Mouse (Mus musculus) activated CD4-positive, CD25-positive, alpha-beta regulatory T cell, adult 4 months (primary cell): ENCODE measurements around the gene Rptor. TPM values are rescaled to one million over a fixed set of nuclear protein-coding genes. Genes with fewer than 3 reads are reported as not detected.

Experiments used
- ATAC-seq: one replicate; pipeline ENCODE4 v1.8.0; 2017
- polyA plus RNA-seq, 2 experiments: library from polyadenylated mRNA; unstranded; fragments of 100-300 nt; shearing (Covaris generic); gene quantifications; one replicate each; pipeline ENCODE4 v1.2.1; 2017

Gene Rptor
- polyA plus RNA-seq, 2 experiments from 2014 or later: 6.1 to 6.6 TPM

- no peak for ATAC-seq
Measured at GRCm38 (mm10) chr11:119741401-119741800, 138.7 kb downstream of the Rptor start.

DNA sequence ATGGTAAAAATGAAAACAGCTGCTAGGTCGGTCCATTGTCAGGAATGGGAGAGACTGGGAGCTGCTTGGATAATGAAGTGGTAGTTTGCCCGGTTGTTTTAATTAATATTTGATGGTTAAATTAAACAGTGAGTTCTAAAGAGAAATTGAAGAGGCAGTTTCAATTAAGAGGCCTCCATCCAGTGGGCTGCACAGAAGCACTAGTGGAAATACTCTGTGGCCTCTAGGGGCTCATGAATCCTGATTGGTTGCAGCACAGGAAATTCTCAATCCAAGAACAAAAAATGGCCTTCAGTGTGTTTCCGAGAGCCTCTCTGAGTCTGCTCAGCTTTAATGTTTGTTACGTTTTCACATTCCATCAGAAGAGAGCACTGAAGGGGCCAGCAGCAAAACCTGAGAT lies 141.7 kb downstream of the Rptor start:
- ATAC-seq: no peak

GRCm38 (mm10) chr11:119745333-119745732 lies 142.6 kb downstream of the Rptor start:
- no peak for ATAC-seq

DNA sequence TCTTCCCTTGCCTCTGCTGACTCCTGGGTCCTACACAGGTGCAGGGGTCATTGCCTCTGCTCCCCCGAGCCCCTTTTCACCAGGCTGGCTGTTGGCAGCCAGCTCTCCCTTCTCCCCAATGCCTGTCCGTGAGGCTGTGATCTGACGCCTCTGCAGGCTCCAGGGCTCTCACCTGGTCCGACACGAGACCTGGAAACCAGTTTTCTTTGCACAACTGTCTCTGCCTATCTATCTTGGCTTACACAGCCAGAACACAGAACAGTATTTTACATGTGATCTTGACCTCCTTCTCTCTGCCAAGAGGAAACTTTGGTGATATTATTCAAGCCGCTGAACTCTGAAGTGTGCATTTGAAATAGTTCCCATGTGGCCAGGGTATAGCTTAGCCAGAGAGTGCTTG lies 151.8 kb downstream of the Rptor start:
- no peak for ATAC-seq

GRCm38 (mm10) chr11:119758214-119758613 lies 155.5 kb downstream of the Rptor start:
- no peak for ATAC-seq

DNA sequence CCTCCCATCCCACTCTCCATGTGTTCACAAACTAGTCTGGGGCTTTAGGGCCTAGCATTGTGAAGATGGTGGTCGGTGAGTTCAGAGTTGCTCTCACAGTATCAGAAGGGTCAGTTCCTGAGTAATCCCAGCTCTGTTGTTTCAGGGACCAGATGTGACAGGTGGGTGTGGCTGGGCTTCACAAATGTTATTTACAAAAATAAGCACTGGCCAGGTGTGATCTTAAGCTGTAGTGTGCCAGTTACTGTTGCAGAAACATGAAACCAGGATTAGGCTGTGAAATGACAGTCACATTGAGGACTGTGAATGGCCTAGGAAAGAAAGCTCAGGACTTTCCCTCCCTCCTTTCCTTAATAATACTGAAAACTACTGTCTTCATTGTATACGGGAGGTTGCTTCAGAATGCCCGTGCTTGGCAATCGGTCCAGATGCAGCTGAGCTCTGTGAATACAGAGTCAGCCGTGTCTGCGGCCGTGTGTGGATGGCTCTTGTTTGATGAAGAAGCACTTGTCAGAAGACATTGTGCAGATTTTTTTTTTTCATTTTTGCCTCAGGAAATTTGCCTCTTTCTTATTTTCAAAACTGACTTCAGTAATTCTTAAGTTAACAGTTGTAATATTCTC lies 156.1 kb downstream of the Rptor start:
- ATAC-seq: no peak

- ATAC-seq: no peak
Measured at GRCm38 (mm10) chr11:119762911-119763310, 160.2 kb downstream of the Rptor start.

DNA sequence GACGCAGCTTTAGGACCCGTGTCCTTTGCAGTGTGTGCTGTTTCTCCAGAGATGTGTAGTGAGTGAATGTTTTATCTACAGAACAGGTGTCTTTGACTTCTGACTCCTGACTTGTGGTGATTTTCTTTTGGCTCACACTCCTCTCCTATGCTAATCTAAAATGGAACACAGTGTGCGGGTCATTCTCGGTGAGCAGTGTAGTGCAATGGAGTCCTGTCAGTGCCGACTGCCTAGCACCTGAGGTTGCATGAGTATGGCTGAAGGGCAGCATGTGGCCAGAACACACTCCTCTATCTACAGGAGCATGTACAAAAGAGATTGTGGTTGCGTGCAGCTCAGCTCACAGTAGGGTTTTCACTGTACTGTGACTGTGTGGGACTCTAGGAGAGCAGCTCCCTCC lies 163.3 kb downstream of the Rptor start:
- ATAC-seq: no peak

GRCm38 (mm10) chr11:119766782-119767459 lies 164.2 kb downstream of the Rptor start:
- ATAC-seq: no peak

GRCm38 (mm10) chr11:119767525-119767924 lies 164.8 kb downstream of the Rptor start:
- ATAC-seq: no peak

- ATAC-seq: no peak
Measured at GRCm38 (mm10) chr11:119768511-119768910, 165.8 kb downstream of the Rptor start.

- ATAC-seq: no peak
Measured at GRCm38 (mm10) chr11:119769666-119770065, 167.0 kb downstream of the Rptor start.

GRCm38 (mm10) chr11:119770985-119771384 lies 168.3 kb downstream of the Rptor start:
- no peak for ATAC-seq

- ATAC-seq: no peak
Measured at GRCm38 (mm10) chr11:119772896-119773295, 170.2 kb downstream of the Rptor start.

DNA sequence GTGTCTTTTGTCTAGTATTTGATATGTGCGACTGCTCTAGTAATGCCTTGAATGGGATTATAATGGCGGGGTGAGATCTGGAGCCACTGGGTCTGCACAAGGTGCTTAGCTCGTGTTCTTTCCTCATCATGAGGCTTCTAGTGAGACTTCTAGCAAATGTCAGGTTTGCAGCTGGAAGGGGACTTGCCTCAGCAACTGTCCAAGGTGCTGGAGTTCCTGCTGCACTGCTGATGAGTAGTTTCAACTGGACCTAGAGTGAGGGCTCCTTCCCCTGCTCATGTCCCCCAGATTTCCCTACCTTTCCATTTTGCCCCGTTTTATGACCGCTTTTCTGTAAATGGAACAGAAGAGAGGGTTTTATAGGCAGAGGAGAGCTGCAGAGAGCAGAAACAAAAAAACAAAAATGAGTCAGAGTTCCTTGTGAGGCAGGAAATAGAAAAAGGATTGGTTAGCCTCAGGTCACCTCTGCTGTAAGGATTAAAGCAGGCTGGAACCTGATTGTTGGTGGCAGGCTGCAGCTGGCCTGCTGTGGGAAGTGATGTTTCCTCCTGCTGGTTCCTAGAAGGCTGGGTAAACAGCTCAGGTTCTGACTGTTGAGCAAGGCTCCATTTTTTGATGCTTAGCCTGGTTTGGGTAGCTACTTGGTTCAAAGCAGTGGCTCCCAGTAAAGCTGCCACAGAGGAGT lies 172.5 kb downstream of the Rptor start:
- ATAC-seq: no peak

DNA sequence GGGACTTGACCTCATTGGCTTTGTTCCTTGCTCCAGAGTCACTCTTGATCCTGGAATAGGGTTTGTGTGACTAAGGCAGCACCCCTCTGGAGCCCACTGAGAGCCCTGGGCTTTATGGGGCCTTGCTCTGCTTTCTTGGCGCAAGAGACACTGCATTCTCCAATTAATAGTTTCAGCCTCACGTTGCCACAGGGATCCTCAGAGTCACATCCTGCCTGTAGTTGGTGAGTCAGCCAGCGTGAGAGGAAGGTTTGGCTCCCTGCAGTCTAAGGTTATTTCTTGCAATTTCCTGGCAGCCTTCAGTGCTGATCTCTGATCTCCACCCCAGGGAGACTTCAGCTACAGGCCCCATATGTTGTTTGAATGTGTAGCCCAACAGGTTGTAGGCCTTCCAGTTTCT lies 174.5 kb downstream of the Rptor start:
- no peak for ATAC-seq

GRCm38 (mm10) chr11:119777872-119778271 lies 175.2 kb downstream of the Rptor start:
- no peak for ATAC-seq

- no peak for ATAC-seq
Measured at GRCm38 (mm10) chr11:119780290-119780689, 177.6 kb downstream of the Rptor start.

DNA sequence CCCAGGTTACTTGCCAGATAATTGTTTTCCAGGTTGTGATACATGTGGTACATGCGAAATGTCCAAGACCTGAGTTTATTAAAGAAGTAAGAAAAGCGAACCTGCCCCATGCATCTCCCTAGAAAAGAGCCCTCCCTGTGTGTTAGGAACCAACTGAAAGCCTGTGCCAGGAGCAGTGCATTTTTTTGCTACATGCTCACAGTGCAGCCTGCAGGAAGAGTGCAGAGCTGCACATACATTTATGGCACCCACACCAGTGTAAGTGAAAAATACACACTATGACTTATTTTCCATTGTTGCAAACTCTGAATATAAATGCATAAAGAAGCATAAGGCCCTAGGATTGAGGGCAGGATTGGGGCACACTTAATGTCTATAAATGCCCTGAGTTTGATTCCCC lies 178.5 kb downstream of the Rptor start:
- no peak for ATAC-seq

GRCm38 (mm10) chr11:119781726-119782125 lies 179.0 kb downstream of the Rptor start:
- no peak for ATAC-seq

DNA sequence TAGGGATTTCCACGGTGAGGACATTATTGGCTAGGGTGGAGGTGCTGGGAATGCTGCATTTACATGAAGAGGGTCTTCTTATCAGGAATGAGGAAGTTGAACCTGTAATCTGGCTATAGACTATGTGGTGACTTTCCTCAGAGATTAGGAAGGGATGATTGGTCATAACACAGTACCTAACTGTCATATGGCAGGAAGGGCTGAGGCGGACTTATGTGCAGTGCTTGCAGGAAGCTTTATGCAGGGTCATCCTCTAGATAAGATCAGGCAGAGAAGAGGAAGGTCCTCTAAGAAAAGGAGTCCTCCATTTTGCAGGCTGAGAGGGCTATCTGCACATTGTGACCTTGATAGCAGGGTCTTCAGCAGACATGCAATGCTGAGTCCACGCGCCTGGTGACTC lies 180.9 kb downstream of the Rptor start:
- no peak for ATAC-seq

DNA sequence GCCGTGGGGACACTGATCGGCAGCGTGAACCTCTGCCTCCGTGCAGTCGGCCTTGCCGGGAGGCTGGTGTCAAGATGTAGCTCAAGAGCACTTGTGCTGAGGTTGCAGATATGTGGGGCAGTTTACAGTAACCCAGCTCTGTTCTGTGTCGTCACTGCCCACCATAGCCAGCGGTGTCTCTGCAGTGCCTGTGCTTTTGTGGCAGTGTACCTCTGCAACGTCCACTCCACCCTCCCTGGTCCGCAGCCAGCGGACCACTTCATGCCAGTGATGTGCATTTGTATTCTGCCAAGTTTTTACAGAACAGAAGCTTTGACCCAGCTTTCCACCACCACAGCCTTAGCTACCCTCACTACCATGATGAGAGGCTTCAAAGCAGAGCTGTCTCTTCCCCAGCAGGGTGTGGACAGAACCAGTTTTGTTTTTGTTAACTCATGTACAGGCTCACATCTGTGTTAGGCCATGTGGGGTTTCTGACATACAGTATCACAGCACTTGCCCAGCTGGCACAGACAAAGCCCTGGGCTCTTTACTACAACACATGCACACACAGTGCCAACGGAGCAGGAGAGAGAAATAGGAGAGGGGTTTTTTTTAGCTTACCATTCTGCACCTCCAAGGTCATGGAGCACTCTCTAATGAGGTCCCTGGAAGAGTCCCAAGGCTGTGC lies 182.1 kb downstream of the Rptor start:
- no peak for ATAC-seq

DNA sequence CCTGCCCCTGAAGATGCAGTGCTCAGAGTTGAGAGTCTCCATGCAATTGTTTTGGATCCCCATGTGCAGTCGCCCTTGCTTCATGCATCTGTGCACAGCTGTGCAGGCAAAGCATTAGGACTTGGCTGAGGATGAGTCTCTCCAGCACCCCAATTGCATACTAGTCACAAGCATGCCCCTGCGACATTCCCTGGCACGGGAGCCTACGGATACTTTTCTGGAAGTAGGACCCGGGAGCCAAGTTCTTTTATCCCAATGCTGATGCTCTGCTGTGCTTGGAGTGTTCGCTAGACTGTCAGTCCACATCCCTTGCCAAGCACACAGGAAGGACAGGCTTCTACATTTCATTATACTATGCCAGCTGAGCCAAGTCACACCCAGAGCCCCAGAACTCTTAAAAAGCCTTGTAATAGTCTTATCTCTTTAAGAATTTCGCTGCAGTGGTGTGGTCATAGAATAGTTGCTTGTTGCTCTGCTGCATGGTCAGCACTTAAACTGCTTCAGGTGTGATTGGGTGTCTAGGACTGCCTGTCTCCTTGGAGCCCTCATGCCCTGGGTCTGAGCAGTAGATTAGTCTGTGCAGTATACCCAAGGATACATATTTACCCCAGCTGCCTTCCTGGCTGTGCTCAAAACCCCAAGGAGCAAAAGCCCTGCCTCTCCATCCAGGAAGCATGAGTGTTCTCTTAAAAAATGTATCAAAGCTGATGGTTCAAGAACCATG lies 183.1 kb downstream of the Rptor start:
- no peak for ATAC-seq
